Mouse (Mus musculus) intestine, embryonic 14.5 days (tissue): ENCODE results near the gene Map1s. TPM values are rescaled to one million over a fixed set of nuclear protein-coding genes. Genes with fewer than 3 reads are reported as not detected.

Experiments
- ATAC-seq: fragments of 200-750 bp; cut with Nextera tagmentation; replicated peaks from 2 replicates; pipeline ENCODE4 v1.8.0; 2017; ENCODE audit warnings: low read depth, moderate number of reproducible peaks, moderate TSS enrichment, moderate library complexity; ENCODE audit not compliant: low FRiP score, low TSS enrichment
- DNase-seq: peaks from one replicate; pipeline ENCODE4 v3.0.0-alpha.2; 2018; ENCODE audit warnings: low spot score
- H3K27ac ChIP-seq: fragments of 300-500 bp; sonication (generic); 2 replicates; pipeline ENCODE4 v1.5.1; 2014; ENCODE audit warnings: low read depth, mild to moderate bottlenecking, control low read depth
- H3K27me3 ChIP-seq: fragments of 300-500 bp; sonication (generic); replicated peaks from 2 replicates; pipeline ENCODE4 v1.6.1; 2014; ENCODE audit warnings: low read length, control low read depth; ENCODE audit not compliant: control insufficient read depth, insufficient read depth
- H3K36me3 ChIP-seq: fragments of 300-500 bp; sonication (generic); 2 replicates; pipeline ENCODE4 v1.6.1; 2014; ENCODE audit warnings: low read length, control low read depth; ENCODE audit not compliant: control insufficient read depth, insufficient read depth
- H3K4me1 ChIP-seq: fragments of 300-500 bp; sonication (generic); replicated peaks from 2 replicates; pipeline ENCODE4 v1.6.1; 2014; ENCODE audit warnings: low read length, control low read depth, mixed read lengths; ENCODE audit not compliant: control insufficient read depth, insufficient read depth
- H3K4me2 ChIP-seq: fragments of 300-500 bp; sonication (generic); 2 replicates; pipeline ENCODE4 v1.6.1; 2014; ENCODE audit warnings: low read length
- H3K4me3 ChIP-seq: fragments of 300-500 bp; sonication (generic); 2 replicates; pipeline ENCODE4 v1.5.1; 2014; ENCODE audit warnings: low read depth, low read length, control low read depth, mixed read lengths
- H3K9ac ChIP-seq: fragments of 300-500 bp; sonication (generic); 2 replicates; pipeline ENCODE4 v1.6.1; 2014; ENCODE audit warnings: mild to moderate bottlenecking, low read length
- H3K9me3 ChIP-seq: fragments of 300-500 bp; sonication (generic); 2 replicates; pipeline ENCODE4 v1.6.1; 2016; ENCODE audit warnings: low read length, control low read depth; ENCODE audit not compliant: control insufficient read depth
- WGBS: fragments of 180-500 bp; shearing (Covaris S2); extraction: QIAGEN DNeasy Blood & Tissue Kit; methylation state at CpG from one replicate; pipeline ENCODE4 v1.1.7; 2014; 5-methylcytosine and 5-hydroxymethylcytosine counted together
- polyA plus RNA-seq: library from polyadenylated mRNA; unstranded; fragments of >200 nt; fragmentation: Nextera tagmentation; extraction: Ambion mirVana; gene quantifications from 2 replicates; pipeline ENCODE4 v1.2.1, GENCODE M21; 2014

Map1s gene
- polyA plus RNA-seq, 1 experiment from 2014 or later, result 44.7 TPM

DNA sequence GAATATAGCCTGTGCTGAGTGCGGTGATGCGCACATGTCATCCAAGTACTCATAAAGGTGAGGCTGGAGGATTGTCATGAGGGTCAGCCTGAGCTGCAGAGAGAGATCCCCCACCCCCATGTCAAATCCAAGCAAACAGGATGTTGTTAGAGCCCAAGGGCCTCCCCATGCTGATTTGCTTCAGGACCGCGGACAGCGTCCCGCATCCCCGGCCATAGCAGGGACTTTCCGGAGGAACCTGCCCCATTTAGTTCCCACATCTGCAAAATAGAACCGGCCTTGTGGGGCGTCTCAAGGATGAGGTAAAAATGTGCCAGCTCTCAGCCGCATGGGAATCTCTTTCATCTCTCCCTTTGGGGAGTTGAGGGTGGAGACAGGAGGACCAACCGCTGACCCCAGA is 20.1 kb upstream of the Map1s start:
- Histone ChIP-seq H3K4me2 (no peak overlapping the region), H3K27ac (no peak overlapping the region), H3K9me3 (no peaks in the 10 kb centered on the region), H3K4me3 (no peak overlapping the region), H3K36me3 (no peaks in the 10 kb centered on the region), H3K4me1 (no peaks in the 10 kb centered on the region), H3K9ac (no peak overlapping the region), H3K27me3 (peaks cover 2% of the 10 kb centered on the region)
- no peak for ATAC-seq
- WGBS, result 15% methylated on average over 12 of the region's 12 CpGs
- peak; percentile 83 for DNase-seq

DNA sequence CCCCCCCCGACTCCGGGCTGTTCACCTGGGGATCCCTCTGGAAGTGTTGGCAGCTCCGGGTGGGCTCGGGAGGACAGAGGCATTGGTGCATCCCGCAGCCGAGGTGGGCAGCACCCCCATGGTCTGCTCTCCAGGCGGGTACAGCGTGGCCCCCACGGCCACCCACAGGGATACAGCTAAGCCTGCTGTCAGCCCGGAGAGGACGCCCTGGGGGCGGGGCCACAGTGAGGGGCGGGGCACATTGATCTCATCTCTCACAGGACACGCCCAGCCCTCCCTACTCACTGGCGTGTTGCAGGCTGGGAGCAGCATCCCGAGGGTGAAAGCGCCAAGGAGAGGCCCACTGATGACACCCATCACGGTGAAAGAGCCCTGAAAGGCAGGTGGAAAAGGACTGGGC is 18.1 kb upstream of the Map1s start:
- WGBS, result 4% methylated on average over 18 of the region's 18 CpGs
- ATAC-seq, result no peak
- H3K9ac ChIP-seq, result no peak overlapping the region
- H3K36me3 ChIP-seq, result no peaks in the 10 kb centered on the region
- H3K27ac ChIP-seq, result no peak overlapping the region
- peaks cover 22% of the 10 kb centered on the region for H3K27me3 ChIP-seq
- no peaks in the 10 kb centered on the region for H3K9me3 ChIP-seq
- no peaks in the 10 kb centered on the region for H3K4me1 ChIP-seq
- no peak for DNase-seq
- no peak overlapping the region for H3K4me3 ChIP-seq
- no peak overlapping the region for H3K4me2 ChIP-seq

DNA sequence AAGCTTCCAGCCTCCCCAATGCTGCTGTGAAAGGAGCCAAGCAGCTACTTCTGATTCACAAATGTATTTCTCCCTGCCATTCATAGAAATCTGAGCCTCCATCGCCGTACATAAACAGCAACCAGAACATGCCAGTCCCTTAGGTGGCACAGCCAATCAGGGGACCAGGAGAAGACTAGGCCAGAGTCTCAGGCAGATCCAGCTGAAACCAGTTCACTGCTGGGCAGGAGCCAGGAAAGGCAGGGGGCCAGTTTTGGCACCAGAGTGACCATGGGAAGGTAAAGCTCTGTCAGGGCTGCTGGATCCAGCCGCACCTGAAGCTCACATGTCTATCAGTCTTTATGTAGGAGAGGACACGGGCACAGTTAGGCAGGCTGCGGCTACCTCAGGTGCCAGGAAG is 15.1 kb upstream of the Map1s start:
- 87% methylated on average over 5 of the region's 5 CpGs for WGBS
- Histone ChIP-seq H3K27me3 (peaks cover 37% of the 10 kb centered on the region), H3K36me3 (peaks cover 27% of the 10 kb centered on the region), H3K9me3 (no peaks in the 10 kb centered on the region), H3K4me1 (no peaks in the 10 kb centered on the region), H3K4me2 (no peak overlapping the region), H3K27ac (no peak overlapping the region), H3K9ac (no peak overlapping the region), H3K4me3 (no peak overlapping the region)
- DNase-seq (no peak), ATAC-seq (no peak)

DNA sequence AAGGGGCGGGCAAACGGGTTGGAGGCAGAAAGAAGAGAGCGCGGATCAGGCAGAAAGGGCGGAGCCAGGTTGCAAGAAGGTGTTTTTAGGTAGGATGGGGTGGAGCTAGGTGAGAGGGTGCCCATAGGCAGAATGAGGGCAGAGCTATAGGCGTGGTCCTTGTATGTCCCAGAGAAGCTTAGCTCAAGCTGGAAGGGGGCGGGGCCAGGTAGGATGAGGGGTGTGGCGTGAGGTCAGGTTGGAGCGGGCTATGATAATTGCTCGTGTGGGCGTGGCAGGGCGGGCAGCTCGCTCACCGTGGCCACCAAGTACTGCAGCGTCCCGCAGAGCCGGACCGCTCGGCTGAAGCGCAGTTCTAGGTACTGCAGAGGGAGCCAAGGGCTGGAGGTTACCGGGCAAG is 14.4 kb upstream of the Map1s start:
- H3K4me2 ChIP-seq, result peak overlapping the region; percentile 18; the same call in 1 of the 2 replicates

DNA sequence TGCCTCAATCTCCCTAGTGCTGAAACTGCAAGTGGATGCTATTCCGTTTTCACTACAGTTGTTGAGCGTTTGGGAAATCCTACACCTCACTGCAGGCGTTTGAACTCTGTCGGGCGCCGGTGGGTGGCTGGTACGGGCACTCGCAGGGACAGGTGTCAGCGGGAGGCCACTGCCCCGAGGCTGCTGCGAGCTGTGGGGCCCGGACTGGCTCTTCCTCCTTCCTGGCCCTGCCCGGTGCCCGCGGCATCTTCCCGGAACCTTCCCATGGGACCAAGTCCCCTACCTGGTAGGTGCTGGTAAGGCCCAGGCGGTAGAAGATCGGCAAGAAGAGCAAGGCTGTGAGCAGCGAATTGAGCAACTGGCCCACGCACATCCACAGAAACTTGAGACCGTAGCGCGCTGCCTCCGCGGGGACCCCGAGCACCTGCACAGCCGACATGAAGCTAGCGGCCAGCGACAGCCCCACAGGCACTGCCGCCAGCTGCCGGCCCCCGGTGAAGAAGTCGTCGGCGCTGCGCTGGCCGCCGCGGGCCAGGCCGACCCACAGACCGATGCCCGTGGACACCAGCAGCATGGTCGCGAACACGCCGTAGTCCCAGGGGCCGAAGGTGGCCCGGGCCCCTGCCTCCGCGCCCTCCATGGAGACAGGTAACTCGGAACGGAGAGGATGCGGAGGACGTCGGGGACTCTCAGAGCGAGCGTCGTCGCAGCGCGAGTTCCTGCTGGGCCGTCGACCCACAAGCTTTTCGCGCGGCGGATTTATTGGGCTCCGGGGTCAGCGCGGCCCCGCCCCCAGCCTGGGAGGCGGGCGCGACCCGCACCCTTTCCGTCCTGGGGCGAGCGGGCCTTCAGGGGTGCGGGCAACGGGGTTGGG is 13.5 kb upstream of the Map1s start, which contains the start of gene Slc5a5:
Slc5a5 (minus strand) TSS at position 736 of the 874 bp plus-strand sequence.
- 4% methylated on average over 80 of the region's 80 CpGs for WGBS
- Histone ChIP-seq H3K36me3 (peaks cover 29% of the 10 kb centered on the region), H3K4me2 (peak within 1 kb of the TSS; percentile 40), H3K4me3 (peak within 1 kb of the TSS; percentile 13), H3K4me1 (no peaks in the 10 kb centered on the region), H3K9me3 (no peaks in the 10 kb centered on the region), H3K27ac (no peak within 1 kb of the TSS), H3K9ac (no peak within 1 kb of the TSS), H3K27me3 (peaks cover 37% of the 10 kb centered on the region)
- peak; percentile 72 for DNase-seq
- ATAC-seq, result no peak

More for the DNA sequence above, 14.4 kb upstream of the Map1s start:
- H3K27me3 ChIP-seq, result peaks cover 37% of the 10 kb centered on the region
- no peaks in the 10 kb centered on the region for H3K4me1 ChIP-seq
- peaks cover 29% of the 10 kb centered on the region for H3K36me3 ChIP-seq
- no peak overlapping the region for H3K4me3 ChIP-seq
- no peak overlapping the region for H3K9ac ChIP-seq
- DNase-seq (peak; percentile 82), ATAC-seq (peak; percentile 43; the same call in 1 of the 2 replicates)
- no peaks in the 10 kb centered on the region for H3K9me3 ChIP-seq
- WGBS, result 4% methylated on average over 21 of the region's 21 CpGs
- no peak overlapping the region for H3K27ac ChIP-seq

DNA sequence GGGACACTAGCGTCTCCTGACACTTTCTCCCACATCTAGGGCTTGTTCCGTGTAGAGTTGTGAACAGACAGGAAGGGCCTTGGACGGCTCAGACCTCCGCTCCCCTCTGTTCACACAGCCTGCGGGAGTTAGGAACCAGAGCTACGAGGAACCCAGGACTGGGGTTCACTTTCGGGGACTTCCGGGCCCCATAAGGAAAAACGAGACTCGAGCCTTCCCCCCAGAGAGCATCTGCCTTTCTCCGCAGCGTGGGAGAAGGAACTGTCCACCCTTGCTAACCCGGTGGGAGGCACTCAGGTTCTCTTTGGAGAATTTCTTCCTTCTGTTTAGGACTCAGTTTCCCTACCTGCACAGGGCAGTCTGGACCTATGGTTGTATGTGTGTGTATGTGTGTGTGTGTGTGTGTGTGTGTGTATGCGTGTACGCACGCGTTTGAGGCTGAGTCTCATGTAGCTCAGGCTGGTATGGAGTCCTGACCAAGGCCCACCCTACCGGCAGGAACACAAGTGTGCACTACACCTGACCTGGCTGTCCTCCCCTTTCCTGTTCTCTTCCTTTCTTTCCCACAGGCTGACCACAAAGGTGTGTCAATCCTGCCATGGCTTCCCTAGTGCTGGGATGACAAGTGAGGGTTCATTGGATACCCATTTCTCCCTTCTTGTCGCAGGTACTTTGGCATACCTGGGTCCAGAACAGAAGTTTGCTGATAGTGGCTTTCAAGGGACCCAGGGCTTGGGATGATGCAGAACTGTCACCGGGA is 12.7 kb upstream of the Map1s start:
- Histone ChIP-seq H3K27ac (no peak overlapping the region), H3K9me3 (no peaks in the 10 kb centered on the region), H3K9ac (no peak overlapping the region), H3K4me2 (peak overlapping the region; percentile 40), H3K4me1 (no peaks in the 10 kb centered on the region), H3K36me3 (peaks cover 29% of the 10 kb centered on the region), H3K4me3 (peak overlapping the region; percentile 13), H3K27me3 (peaks cover 37% of the 10 kb centered on the region)
- no peak for DNase-seq
- ATAC-seq, result no peak
- WGBS, result 27% methylated on average over 20 of the region's 20 CpGs

DNA sequence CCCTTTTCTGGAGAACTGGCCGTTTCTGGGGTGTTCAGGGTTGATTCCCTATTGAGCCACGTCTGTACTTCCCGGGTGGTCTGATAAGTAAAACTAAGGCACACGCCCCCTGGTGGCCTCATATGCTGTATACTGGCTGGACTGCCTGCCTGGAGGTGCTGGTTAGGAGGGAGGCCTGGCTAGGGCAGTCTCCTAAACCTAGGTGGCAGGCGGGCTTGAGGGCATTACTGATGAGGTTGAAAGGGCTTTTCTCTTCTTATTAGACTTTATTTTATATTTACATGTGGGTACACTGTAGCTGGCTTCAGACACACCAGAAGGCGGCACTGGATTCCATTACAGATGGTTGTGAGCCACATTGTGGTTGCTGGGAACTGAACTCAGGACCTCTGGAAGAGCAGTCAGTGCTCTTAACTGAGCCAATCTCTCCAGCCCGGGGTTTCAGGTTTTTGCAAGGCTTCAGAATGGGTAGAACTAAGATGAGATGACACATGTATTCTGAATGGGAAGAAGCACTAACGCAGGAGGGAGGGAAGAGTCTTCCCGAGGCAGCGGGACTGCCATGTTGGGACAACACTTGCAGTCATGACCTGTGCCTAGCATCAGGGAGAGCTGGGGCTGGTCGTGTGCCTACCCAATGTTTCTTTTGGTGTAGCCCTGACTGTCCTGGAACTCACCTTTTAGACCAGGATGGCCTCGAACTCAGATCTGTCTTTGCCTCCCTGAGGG is 11.9 kb upstream of the Map1s start:
- Histone ChIP-seq H3K4me3 (no peak overlapping the region), H3K4me1 (0 out of 2 replicates have a peak, but pooled peaks cover 4% of the 10 kb centered on the region), H3K4me2 (no peak overlapping the region), H3K36me3 (peaks cover 29% of the 10 kb centered on the region), H3K27me3 (peaks cover 37% of the 10 kb centered on the region), H3K27ac (no peak overlapping the region), H3K9ac (no peak overlapping the region), H3K9me3 (no peaks in the 10 kb centered on the region)
- DNase-seq (peak; percentile 94), ATAC-seq (0 out of 2 replicates have a peak, but pooled peaks have one; percentile 34)
- WGBS, result 32% methylated on average over 12 of the region's 12 CpGs

DNA sequence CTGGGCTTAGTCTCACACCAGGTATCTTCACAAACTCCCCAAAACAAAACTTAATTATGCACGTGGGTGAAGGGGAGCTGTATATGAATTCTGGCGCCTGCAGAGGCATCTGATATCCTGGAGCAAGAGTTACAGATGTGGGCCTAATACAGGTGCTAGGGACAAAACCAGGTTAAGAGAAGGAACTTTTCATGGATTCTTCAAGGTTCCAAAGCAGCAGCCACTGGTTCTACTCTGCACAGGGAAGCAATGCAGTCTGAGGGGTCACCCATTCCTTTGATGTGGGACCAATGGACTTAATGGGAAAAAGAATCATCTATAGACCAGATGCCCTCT is 11.4 kb upstream of the Map1s start:
- H3K4me2 ChIP-seq, result no peak overlapping the region
- peaks cover 29% of the 10 kb centered on the region for H3K36me3 ChIP-seq
- WGBS, result 67% methylated on average over 2 of the region's 2 CpGs
- no peak overlapping the region for H3K4me3 ChIP-seq
- H3K27ac ChIP-seq, result no peak overlapping the region
- no peak for DNase-seq
- H3K9me3 ChIP-seq, result no peaks in the 10 kb centered on the region
- H3K9ac ChIP-seq, result no peak overlapping the region
- H3K27me3 ChIP-seq, result peaks cover 37% of the 10 kb centered on the region
- 0 out of 2 replicates have a peak, but pooled peaks cover 4% of the 10 kb centered on the region for H3K4me1 ChIP-seq
- ATAC-seq, result no peak
